Mouse (Mus musculus): ENCODE measurements around the gene Arid1b.

Arid1b gene

GRCm38 (mm10) chr17:5273685-5274084 lies 279.6 kb downstream of the Arid1b start:
- DNase-seq (ENCODE audit: low read depth, low spot score) = no peak

DNA sequence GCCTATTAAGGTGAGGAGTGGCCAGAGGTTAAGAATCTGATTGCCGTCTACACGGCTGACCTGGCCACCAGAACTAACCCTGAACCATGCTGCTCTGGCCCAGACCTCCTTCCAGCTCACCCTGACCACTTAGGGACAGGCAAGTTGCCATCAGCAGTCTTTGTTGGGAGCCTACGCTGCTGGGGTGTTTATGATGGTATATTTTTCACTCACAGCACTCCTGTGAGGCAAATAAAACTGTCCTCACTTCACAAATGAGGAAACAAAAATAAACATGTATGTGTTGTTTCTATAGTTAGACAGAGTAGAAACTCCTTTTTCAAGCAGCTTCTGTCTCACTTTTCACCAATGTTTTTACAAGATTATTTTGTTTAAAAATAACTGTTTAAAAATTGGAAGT lies 280.3 kb downstream of the Arid1b start:
- DNase-seq (ENCODE audit: low read depth, low spot score) = no peak

DNA sequence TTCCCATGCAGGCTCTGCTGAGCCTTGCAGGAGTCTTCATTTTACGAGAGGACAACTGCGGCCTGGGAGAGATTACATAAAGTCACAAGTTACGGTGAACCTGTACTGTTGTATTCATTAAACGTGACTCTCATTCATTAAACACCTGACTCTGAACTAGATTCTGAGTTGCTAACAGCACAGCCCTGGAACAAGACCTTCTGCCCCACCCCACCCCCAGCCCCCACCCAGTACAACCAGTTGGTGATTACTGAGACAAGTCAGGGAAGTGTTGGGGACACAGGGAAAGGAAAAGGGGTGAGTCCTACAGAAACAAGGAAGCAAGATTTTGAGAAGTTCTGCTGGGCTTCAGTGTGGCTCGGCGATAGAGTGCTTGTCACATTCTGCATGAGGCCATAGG lies 281.6 kb downstream of the Arid1b start:
- DNase-seq (ENCODE audit: low read depth, low spot score) = no peak

DNA sequence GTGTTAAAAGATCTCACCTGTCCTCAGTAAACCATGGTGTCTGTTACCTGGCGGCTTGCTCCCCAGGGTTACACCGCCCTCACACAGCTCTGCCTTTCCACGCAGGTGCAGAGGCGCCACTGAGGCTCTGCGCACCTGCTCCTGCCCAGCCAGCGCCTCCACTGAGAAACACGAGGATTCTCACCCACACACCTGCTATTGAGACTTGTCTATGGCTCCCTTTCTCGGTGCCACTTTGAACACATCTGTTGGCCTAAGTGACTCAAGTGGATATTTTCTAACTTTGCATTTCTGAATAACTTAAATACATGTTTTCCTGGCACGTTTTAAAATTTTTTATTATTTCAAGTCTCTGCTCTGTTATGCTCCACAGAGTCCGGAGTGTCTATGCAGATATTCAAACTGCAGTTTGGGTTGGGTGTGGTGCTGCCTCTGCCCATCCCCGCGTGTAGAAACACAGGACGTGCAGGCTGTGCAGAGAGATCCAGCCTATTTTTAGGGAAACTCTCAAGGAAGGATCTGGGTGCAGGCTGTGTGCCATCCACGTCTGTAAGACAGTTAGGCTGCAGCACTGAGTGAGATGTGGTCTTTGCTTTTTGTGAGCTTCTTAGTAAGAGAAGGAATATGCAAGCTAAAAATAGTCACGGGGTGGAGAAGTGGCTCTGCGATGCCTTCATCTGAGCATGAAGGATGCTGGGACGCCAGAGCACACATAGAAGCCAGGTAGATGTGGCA lies 283.2 kb downstream of the Arid1b start:
- no peak for DNase-seq (ENCODE audit: low read depth, low spot score)

DNA sequence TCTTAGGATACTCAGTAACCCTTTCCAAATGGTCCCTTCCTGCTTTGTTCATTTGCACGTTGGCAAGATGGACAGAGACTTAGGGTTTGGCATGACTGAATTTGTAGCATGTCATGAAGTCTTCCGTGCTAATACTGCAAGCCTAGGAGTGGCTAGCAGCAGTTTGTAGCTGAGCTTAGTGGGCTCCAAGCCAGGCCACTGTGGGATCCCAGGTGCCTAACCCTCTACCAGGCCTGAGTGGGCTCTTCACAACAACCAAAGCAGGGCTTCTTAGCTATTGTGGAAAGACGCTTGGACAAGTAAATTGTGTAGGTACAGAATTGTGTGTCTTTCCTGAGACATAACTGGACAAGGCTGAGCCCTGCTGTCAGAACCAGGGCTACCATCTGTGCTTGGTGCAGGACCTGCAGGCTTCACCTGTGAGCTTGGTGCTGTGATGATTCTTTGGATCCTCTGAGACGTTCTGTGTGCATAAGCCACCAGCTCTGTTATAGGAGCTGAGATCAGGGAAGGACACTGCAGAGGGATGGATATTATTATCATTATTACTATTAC lies 286.4 kb downstream of the Arid1b start:
- no peak for DNase-seq (ENCODE audit: low read depth, low spot score)

- no peak for DNase-seq (ENCODE audit: low read depth, low spot score)
Observed at GRCm38 (mm10) chr17:5284783-5285182, 290.7 kb downstream of the Arid1b start.

DNA sequence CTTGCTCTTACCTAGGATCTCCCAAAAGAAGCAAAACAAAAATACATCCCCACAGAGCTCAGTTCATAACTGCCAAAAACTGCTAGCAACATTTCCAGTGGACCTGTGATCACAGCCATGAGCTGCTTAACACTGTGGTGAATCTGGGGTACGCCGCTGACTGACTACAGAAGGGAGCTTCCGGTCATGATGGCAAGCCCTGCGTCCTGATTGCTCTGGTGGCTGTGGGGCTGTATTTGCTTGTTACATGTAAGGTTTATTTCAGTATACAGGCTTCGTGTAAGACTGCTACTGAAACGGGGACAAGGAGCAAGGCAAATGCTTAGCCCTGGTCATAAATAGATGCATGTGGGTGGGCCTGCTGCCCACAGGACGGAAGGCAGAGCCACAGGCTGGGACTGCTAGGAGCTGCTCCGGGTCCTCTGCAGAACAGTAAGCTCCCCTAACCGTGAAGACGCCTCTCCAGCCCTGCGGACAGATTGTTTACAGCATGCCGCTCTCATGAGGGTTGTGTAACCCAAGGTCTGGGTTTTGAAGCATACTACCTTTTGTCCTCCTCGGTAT lies 291.8 kb downstream of the Arid1b start:
- no peak for DNase-seq (ENCODE audit: low read depth, low spot score)

DNA sequence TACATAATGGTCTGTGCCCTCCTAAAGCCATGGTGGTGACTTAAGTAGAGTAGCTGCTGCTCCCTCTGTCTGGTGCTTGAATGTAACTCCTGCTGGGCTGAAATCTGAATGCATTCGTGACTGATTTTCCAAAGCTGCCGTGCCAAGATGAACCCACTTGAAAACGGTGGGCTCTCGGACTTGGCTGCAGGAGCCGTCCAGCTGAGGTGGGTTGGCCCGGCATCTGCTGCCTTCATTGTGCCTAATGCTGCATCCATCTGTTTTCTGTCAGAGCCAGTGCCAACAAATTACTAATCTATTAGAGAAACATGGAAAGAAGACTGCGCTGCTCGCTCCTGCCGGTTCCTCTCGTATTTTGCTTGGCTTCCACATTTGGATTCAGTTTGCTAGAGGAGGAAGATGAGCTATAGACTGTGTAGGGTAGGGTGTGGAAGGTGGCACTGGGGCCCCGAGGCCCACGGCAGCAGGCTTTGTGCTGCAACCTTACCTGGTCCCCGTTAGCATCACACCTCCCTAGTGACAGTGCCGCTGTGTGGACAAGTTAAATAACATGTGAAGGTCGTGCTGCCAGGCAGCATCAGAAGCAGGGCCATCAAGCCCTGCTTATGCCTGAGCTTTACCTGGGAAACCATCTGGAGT lies 292.6 kb downstream of the Arid1b start:
- DNase-seq (ENCODE audit: low read depth, low spot score) = peak; percentile 46

- no peak for DNase-seq (ENCODE audit: low read depth, low spot score)
Observed at GRCm38 (mm10) chr17:5287210-5287591, 293.1 kb downstream of the Arid1b start.

- no peak for DNase-seq (ENCODE audit: low read depth, low spot score)
Observed at GRCm38 (mm10) chr17:5287641-5288040, 293.5 kb downstream of the Arid1b start.

- no peak for DNase-seq (ENCODE audit: low read depth, low spot score)
Observed at GRCm38 (mm10) chr17:5293653-5294584, 299.8 kb downstream of the Arid1b start.

DNA sequence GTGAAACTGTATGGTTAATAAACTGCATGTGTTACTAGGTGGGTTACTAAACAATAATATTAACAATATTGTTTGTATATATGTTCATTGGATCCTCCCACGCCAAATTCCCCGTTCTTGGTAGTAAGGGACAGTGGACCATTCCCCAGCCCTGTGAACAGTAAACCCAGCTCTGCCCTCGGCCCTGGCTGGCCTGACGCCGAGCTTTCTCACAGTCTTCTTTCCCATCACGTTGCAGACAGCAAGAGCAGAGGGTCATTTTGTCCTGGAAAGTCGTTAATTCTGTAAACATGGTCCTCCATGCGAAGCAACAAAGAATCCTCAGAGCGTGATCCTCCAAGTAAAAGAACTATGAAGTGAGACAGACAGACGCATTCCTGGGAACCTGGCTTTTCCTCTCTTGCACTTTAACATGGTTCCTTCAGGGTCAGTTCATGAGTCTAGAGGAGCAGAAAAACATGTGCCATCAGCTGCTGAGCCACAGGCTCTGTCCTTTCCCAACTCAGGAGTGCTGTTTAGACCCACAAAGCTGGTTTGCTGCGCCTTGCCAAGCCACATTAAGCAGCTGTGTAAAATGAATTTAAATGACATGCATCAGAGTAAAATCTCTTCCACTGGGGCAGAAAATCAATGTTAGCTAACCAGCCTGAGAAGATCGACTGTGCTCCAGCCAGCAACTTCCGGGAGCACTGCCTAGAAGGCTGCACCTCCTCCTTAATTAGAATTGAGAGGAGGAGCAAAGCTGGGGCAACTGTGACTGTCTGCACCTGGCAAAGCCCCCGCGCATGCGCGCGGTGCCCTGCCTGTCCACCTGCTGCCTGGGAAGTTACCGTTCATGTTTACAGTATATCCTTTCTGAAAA lies 301.2 kb downstream of the Arid1b start:
- DNase-seq (ENCODE audit: low read depth, low spot score) = no peak

- no peak for DNase-seq (ENCODE audit: low read depth, low spot score)
Observed at GRCm38 (mm10) chr17:5295948-5296262, 301.8 kb downstream of the Arid1b start.

- no peak for DNase-seq (ENCODE audit: low read depth, low spot score)
Observed at GRCm38 (mm10) chr17:5297491-5297890, 303.4 kb downstream of the Arid1b start.

GRCm38 (mm10) chr17:5297984-5298383 lies 303.9 kb downstream of the Arid1b start:
- no peak for DNase-seq (ENCODE audit: low read depth, low spot score)

- DNase-seq (ENCODE audit: low read depth, low spot score) = no peak
Observed at GRCm38 (mm10) chr17:5298891-5299559, 304.9 kb downstream of the Arid1b start.

- no peak for DNase-seq (ENCODE audit: low read depth, low spot score)
Observed at GRCm38 (mm10) chr17:5302971-5303746, 309.0 kb downstream of the Arid1b start.

DNA sequence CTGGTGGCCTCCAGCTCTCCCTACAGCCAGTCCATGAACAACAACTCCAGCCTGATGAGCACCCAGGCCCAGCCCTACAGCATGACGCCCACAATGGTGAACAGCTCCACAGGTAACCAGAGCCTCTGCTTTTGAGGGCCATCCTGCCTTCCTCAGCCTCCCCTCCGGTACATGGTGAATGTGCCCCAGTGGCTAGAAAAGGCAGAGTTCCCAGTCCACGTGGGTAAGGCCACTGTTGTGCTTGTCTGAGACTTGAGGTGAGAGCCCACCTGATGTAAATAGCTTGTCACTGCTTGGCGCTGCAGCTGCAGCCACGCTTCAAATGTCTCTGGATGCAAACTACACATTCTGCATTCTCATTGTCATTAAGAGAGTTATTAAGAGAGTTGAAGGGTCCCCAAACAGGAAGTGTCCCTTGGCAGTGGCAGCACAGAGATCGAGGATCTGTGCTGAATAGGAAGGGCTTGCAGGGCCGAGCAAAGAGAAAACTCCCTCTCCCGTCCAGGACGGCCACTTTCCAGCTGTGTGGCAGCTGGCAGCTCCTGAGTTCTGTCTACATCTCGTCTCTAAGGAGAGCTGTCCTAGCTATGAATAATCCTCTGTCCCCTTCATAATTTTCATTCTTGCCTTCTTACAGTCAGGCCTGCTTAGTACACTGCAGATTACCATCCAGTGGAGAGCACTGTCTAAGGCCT lies 311.8 kb downstream of the Arid1b start:
- no peak for DNase-seq (ENCODE audit: low read depth, low spot score)

DNA sequence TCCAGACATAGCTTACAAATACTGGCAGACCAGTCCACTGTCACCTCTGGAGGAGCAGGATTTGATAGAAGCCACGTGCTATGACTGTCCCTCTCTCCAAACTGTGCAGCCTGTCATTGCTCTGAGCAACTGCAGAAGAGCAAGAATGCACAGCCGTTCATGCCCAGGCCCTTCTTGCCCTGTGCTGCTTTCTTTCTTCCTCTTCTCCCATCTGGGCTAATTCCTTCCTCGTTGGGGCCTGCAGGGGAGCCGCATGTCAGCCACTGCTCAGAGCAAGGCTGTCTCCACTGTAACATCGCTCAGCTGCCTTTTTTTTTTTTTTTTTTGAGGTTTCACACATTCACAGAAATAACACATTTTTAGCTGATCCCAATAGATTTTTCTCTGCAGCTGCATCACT lies 315.8 kb downstream of the Arid1b start:
- no peak for DNase-seq (ENCODE audit: low read depth, low spot score)
